Mouse (Mus musculus): ENCODE data around the gene Olfr1176. TPM values are rescaled to one million over a fixed set of nuclear protein-coding genes. Genes with fewer than 3 reads are reported as not detected.

Olfr1176 gene
- polyA plus RNA-seq (2012; rRNA removed) = not detected in 2 replicates

DNA sequence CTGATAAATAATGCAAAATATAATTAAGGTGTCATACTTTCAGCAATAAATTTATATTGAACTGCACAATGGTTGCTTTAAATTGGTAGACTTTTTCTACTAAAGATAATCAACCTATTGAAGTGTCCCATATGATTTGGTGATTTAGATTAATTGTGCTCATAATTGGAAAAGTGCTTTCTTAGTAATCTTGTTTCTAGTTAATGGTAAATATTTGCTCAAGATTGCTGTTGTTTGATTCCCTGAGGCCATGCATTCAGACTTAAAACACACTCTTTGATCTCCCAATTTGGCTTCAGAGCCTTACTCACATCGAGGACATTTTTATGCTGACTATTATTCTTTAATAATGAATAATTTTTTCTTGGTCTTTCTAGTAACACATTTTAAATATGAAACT, at the start of gene Olfr1176:
Olfr1176 (plus strand) TSS at position 301 of the 400 bp plus-strand sequence.

GRCm38 (mm10) chr2:88315035-88315434, 21.5 kb upstream of the Olfr1176 start, which contains the start of gene Olfr1174-ps:
Gene Olfr1174-ps (minus strand): TSS chr2:88315135.

DNA sequence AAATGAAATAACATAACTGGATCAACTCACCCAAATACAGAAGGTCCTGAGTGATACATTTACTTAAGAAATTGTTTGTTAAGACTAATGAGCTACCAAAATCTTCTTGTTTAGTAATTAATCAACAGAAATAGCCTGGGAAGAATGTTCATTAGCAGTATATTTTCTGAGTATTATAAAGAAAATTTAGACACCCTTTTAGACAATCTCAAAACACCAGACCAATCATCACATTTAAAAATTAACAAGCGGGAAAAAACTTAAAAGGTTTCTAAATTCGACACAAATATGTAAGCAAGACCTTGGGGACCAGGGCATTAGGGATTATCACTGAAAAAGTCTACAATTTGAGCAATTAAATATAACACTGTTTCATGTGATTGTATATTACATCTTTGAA, 9.4 kb upstream of the Olfr1176 start, which contains the start of gene Olfr1175-ps:
Olfr1175-ps (minus strand) TSS at position 101 of the 400 bp plus-strand sequence.

DNA sequence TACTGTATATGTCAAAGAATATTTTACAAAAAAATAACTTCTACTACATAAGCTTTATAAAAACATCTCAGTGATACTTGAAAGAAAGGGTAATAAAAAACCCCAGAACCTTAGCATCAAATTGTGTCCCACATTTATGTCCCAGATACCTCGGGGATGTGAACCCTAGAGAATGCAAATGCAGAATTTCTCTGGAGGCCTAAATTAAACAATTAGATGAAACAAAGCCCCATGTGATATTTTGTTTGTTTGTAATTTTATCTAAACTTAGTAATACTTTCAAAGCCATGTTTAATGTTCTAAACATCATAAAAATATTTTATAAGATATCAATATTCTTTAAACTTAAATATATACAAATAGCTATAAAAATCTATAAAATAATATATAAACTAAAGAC, 9.9 kb downstream of the Olfr1176 start, which contains the start of gene Olfr1177-ps:
Olfr1177-ps (minus strand) TSS at position 101 of the 400 bp plus-strand sequence.

DNA sequence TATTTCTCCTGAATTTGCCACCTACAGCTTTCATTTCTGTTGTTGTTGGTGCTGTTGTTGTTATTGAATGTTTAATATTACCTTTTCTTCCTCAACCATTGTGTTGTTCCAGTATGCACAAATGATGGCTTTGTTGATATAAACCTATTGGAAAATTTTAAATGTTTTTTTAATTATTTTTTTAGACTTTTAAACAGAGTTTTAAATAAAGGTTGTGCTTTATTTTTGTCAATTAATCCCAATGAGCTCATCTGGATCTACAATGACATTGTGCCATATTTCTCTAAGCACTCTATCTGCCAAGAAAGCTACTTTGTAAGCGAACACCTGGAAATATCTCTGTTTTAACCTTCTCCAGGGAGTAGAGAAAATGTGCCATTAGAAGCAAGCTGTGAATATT, 50.2 kb downstream of the Olfr1176 start, which contains the start of gene Olfr1178:
Olfr1178 (plus strand) TSS at position 301 of the 400 bp plus-strand sequence.

Other genes starting within 250 kb of the Olfr1176 start
- gene Olfr1164, start 242.8 kb upstream of the Olfr1176 start, polyA plus RNA-seq (2012; rRNA removed) = not detected in 2 replicates
- gene Olfr1166, start 208.4 kb upstream of the Olfr1176 start, polyA plus RNA-seq (2012; rRNA removed) = not detected in 2 replicates
- not detected in 2 replicates for gene Olfr1167, start 181.5 kb upstream of the Olfr1176 start, polyA plus RNA-seq (2012; rRNA removed)
- not detected in 2 replicates for gene Olfr1168, start 154.8 kb upstream of the Olfr1176 start, polyA plus RNA-seq (2012; rRNA removed)
- not detected in 2 replicates for gene Olfr1170, start 108.4 kb upstream of the Olfr1176 start, polyA plus RNA-seq (2012; rRNA removed)
- not detected in 2 replicates for gene Olfr1173, start 56.8 kb upstream of the Olfr1176 start, polyA plus RNA-seq (2012; rRNA removed)
- gene Olfr1174-ps, start 21.6 kb upstream of the Olfr1176 start, polyA plus RNA-seq (2012; rRNA removed) = not detected in 2 replicates
- not detected in 2 replicates for gene Olfr1175-ps, start 9.5 kb upstream of the Olfr1176 start, polyA plus RNA-seq (2012; rRNA removed)
- gene Olfr1177-ps, start 9.8 kb downstream of the Olfr1176 start, polyA plus RNA-seq (2012; rRNA removed) = not detected in 2 replicates
- gene Olfr1178, start 50.3 kb downstream of the Olfr1176 start, polyA plus RNA-seq (2012; rRNA removed) = not detected in 2 replicates
- not detected in 2 replicates for gene Olfr1179, start 69.7 kb downstream of the Olfr1176 start, polyA plus RNA-seq (2012; rRNA removed)
- gene Olfr1180, start 82.4 kb downstream of the Olfr1176 start, polyA plus RNA-seq (2012; rRNA removed) = not detected in 2 replicates
- not detected in 2 replicates for gene Olfr1181, start 89.5 kb downstream of the Olfr1176 start, polyA plus RNA-seq (2012; rRNA removed)
- gene Gm13757, start 112.4 kb downstream of the Olfr1176 start, polyA plus RNA-seq (2012; rRNA removed) = not detected in 2 replicates
- not detected in 2 replicates for gene Olfr1183, start 118.1 kb downstream of the Olfr1176 start, polyA plus RNA-seq (2012; rRNA removed)
- not detected in 2 replicates for gene Olfr1184, start 146.9 kb downstream of the Olfr1176 start, polyA plus RNA-seq (2012; rRNA removed)
- not detected in 2 replicates for gene Olfr1185-ps1, start 156.6 kb downstream of the Olfr1176 start, polyA plus RNA-seq (2012; rRNA removed)
- not detected in 2 replicates for gene Olfr1186, start 181.8 kb downstream of the Olfr1176 start, polyA plus RNA-seq (2012; rRNA removed)
- gene Olfr1188, start 220.2 kb downstream of the Olfr1176 start, polyA plus RNA-seq (2012; rRNA removed) = not detected in 2 replicates
- gene Olfr1189, start 249.7 kb downstream of the Olfr1176 start, polyA plus RNA-seq (2012; rRNA removed) = not detected in 2 replicates

Data from stomach, adult 2 months (tissue).